Mouse (Mus musculus) myocyte (in vitro differentiated cells): ENCODE measurements around the gene Thbs2.

Experiments
- CEBPB ChIP-seq: IDR thresholded peaks from 2 replicates; pipeline ENCODE4 v1.6.1; 2011; ENCODE audit warnings: mild to moderate bottlenecking, moderate library complexity; ENCODE audit not compliant: poor library complexity, insufficient read depth, severe bottlenecking
- E2F4 ChIP-seq: IDR thresholded peaks from one replicate; pipeline ENCODE4 v1.6.1; 2011; ENCODE audit warnings: mild to moderate bottlenecking, control low read depth, moderate library complexity; ENCODE audit not compliant: insufficient read depth
- MAX ChIP-seq: IDR thresholded peaks from one replicate; pipeline ENCODE4 v1.6.1; 2011; ENCODE audit warnings: low read depth, mild to moderate bottlenecking, control low read depth
- MYOD1 ChIP-seq, 3 experiments: IDR thresholded peaks; one replicate each; pipeline ENCODE4 v1.6.1; 2011; ENCODE audit warnings: control low read depth in 2 of 3, low read depth in 2 of 3, mild to moderate bottlenecking in 2 of 3, moderate library complexity in 1 of 3; ENCODE audit not compliant: insufficient read length in 2 of 3, control insufficient read depth in 1 of 3
- MYOG ChIP-seq, 3 experiments: IDR thresholded peaks; one replicate each; pipeline ENCODE4 v1.6.1; 2011; ENCODE audit warnings: control low read depth in 2 of 3, low read depth in 2 of 3, mild to moderate bottlenecking in 2 of 3; ENCODE audit not compliant: insufficient read length in 2 of 3, control insufficient read depth in 1 of 3, insufficient read depth in 1 of 3
- POLR2A ChIP-seq: IDR thresholded peaks from one replicate; pipeline ENCODE4 v1.6.1; 2011; ENCODE audit warnings: low read depth, mild to moderate bottlenecking, control low read depth, moderate library complexity; ENCODE audit not compliant: insufficient read length
- POLR2AphosphoS2 ChIP-seq: IDR thresholded peaks from one replicate; pipeline ENCODE4 v1.6.1; 2011; ENCODE audit warnings: low read depth, control low read depth; ENCODE audit not compliant: insufficient read length
- REST ChIP-seq: IDR thresholded peaks from one replicate; pipeline ENCODE4 v1.6.1; 2011; ENCODE audit warnings: mild to moderate bottlenecking, control low read depth, moderate library complexity; ENCODE audit not compliant: insufficient read depth, insufficient read length
- SRF ChIP-seq: IDR thresholded peaks from one replicate; pipeline ENCODE4 v1.6.1; 2011; ENCODE audit warnings: low read depth; ENCODE audit not compliant: control insufficient read depth, insufficient read length
- TCF12 ChIP-seq: IDR thresholded peaks from one replicate; pipeline ENCODE4 v1.6.1; 2011; ENCODE audit warnings: mild to moderate bottlenecking, control low read depth; ENCODE audit not compliant: poor library complexity, insufficient read depth, severe bottlenecking
- TCF3 ChIP-seq: IDR thresholded peaks from one replicate; pipeline ENCODE4 v1.6.1; 2011; ENCODE audit warnings: low read depth, control low read depth; ENCODE audit not compliant: insufficient read length
- USF1 ChIP-seq: IDR thresholded peaks from one replicate; pipeline ENCODE4 v1.6.1; 2011; ENCODE audit warnings: low read depth, mild to moderate bottlenecking, control low read depth, moderate library complexity

DNA sequence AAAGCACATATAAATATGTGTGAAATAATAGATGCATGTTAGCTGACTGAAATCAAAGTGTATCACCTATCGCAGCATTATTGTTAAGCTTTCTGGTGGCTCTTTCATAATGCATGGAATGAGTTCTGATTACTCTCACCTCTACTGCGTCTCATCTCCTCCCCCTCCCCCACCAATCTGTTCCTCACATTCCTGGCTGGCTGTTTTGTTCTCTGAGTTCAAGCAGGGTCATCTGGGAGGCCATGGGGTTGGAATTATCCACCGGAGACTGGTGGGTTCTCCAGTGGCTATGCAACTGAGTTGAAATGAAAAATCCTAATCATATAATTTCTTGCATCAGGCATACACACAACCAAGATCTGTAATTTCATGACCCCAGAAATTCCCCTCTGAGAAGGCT, 33.4 kb upstream of the Thbs2 start:
- TF ChIP-seq POLR2A, result no peak
- no peak for TF ChIP-seq CEBPB
- no peak for TF ChIP-seq TCF12
- TF ChIP-seq MYOD1 (IDR thresholded peaks at IDR 0.05; ENCODE audit: control insufficient read depth in 1 of 3, insufficient read length in 2 of 3, low read depth in 2 of 3), result no peak
- no peak for TF ChIP-seq E2F4
- no peak for TF ChIP-seq MYOG (IDR thresholded peaks at IDR 0.05; ENCODE audit: control insufficient read depth in 1 of 3, insufficient read depth in 1 of 3, insufficient read length in 2 of 3, low read depth in 2 of 3)
- no peak for TF ChIP-seq POLR2AphosphoS2
- TF ChIP-seq USF1, result no peak
- no peak for TF ChIP-seq TCF3
- no peak for TF ChIP-seq MAX
- TF ChIP-seq SRF, result no peak
- TF ChIP-seq REST, result no peak
